Mouse (Mus musculus) frontal cortex, postnatal 36 days (tissue): ENCODE results near the gene Tsga10.

Source experiments
- DNase-seq, 2 experiments: peaks; one replicate each; pipeline ENCODE4 v3.0.0; 2022; ENCODE audit warnings: low spot score in 2 of 2

The Tsga10 gene

GRCm38 (mm10) chr1:37866286-37866685, at the start of gene Tsga10:
Gene Tsga10 (minus strand): TSS chr1:37866429.
- DNase-seq: no peak

GRCm38 (mm10) chr1:37912751-37913150, 46.5 kb upstream of the Tsga10 start:
- DNase-seq: no peak

GRCm38 (mm10) chr1:37903178-37903577, 36.9 kb upstream of the Tsga10 start:
- peak in 1 of 2 experiments; percentile 28 for DNase-seq

- no peak for DNase-seq
Observed at GRCm38 (mm10) chr1:37900288-37900687, 34.1 kb upstream of the Tsga10 start.

GRCm38 (mm10) chr1:37899816-37900215, 33.6 kb upstream of the Tsga10 start:
- no peak for DNase-seq

GRCm38 (mm10) chr1:37894606-37895005, 28.4 kb upstream of the Tsga10 start:
- no peak for DNase-seq

- no peak for DNase-seq
Observed at GRCm38 (mm10) chr1:37891400-37891799, 25.2 kb upstream of the Tsga10 start.

- DNase-seq: peak; percentile 92 to 93
Observed at GRCm38 (mm10) chr1:37890025-37890652, 23.9 kb upstream of the Tsga10 start, which contains the start of the genes Mitd1 and Mrpl30. Gene Mitd1 (minus strand): TSS chr1:37890411. Gene Mrpl30 (plus strand): TSS chr1:37890477.

- no peak for DNase-seq
Observed at GRCm38 (mm10) chr1:37889206-37889605, 23.0 kb upstream of the Tsga10 start.

- no peak for DNase-seq
Observed at GRCm38 (mm10) chr1:37884451-37884850, 18.2 kb upstream of the Tsga10 start.

- DNase-seq: no peak
Observed at GRCm38 (mm10) chr1:37883411-37883810, 17.2 kb upstream of the Tsga10 start.

- DNase-seq: no peak
Observed at GRCm38 (mm10) chr1:37877736-37878460, 11.7 kb upstream of the Tsga10 start.

- DNase-seq: no peak
Observed at GRCm38 (mm10) chr1:37873157-37873556, 6.9 kb upstream of the Tsga10 start.

- DNase-seq: peak; percentile 76 to 82
Observed at GRCm38 (mm10) chr1:37872131-37873067, 6.2 kb upstream of the Tsga10 start.

- DNase-seq: peak in 1 of 2 experiments; percentile 24
Observed at GRCm38 (mm10) chr1:37871704-37872103, 5.5 kb upstream of the Tsga10 start, which contains the start of gene Lipt1. Gene Lipt1 (plus strand): TSS chr1:37871738.

- no peak for DNase-seq
Observed at GRCm38 (mm10) chr1:37869362-37869761, 3.1 kb upstream of the Tsga10 start.

- no peak for DNase-seq
Observed at GRCm38 (mm10) chr1:37868640-37869039, 2.4 kb upstream of the Tsga10 start.

GRCm38 (mm10) chr1:37867684-37868322, 1.6 kb upstream of the Tsga10 start:
- no peak for DNase-seq

GRCm38 (mm10) chr1:37867056-37867455, 827 bp upstream of the Tsga10 start:
- peak in 1 of 2 experiments; percentile 13 for DNase-seq

- DNase-seq: peak in 1 of 2 experiments; percentile 20
Observed at GRCm38 (mm10) chr1:37865401-37866215, 621 bp downstream of the Tsga10 start.
